Mouse (Mus musculus) ES-E14 (cell line): Measurements from ENCODE around the gene Arv1. TPM values are rescaled to one million over a fixed set of nuclear protein-coding genes. Genes with fewer than 3 reads are reported as not detected.

Experiments used
- DNase-seq: peaks from one replicate; pipeline ENCODE4 v3.0.0-alpha.2; 2013; ENCODE audit warnings: low read depth, low spot score
- H3K27ac ChIP-seq: 2 replicates; pipeline ENCODE4 v1.5.1; 2012; ENCODE audit warnings: low read depth, mild to moderate bottlenecking, low read length, moderate library complexity, mixed read lengths; ENCODE audit not compliant: poor library complexity, insufficient read depth, severe bottlenecking
- H3K36me3 ChIP-seq: 2 replicates; pipeline ENCODE4 v1.6.1; 2012; ENCODE audit warnings: mild to moderate bottlenecking, low read length, moderate library complexity, mixed read lengths; ENCODE audit not compliant: control insufficient read depth, poor library complexity, insufficient read depth, severe bottlenecking
- H3K4me1 ChIP-seq, 2 experiments: fragments of 150-350 bp in 1 of 2; sonication (generic) in 1 of 2; 2 replicates each; pipeline ENCODE4 v1.6.1; 2012; ENCODE audit warnings: low read length in 2 of 2, mild to moderate bottlenecking in 1 of 2, mixed read lengths in 1 of 2; ENCODE audit not compliant: control insufficient read depth in 2 of 2, insufficient read depth in 2 of 2, poor library complexity in 1 of 2
- H3K4me3 ChIP-seq, 2 experiments: fragments of 150-350 bp in 1 of 2; sonication (generic) in 1 of 2; 2 replicates each; pipeline ENCODE4 v1.5.1; 2012; ENCODE audit warnings: low read length in 2 of 2, low read depth in 1 of 2, mild to moderate bottlenecking in 1 of 2, mixed read lengths in 1 of 2; ENCODE audit not compliant: insufficient read depth in 1 of 2, poor library complexity in 1 of 2, severe bottlenecking in 1 of 2
- H3K9ac ChIP-seq: 2 replicates; pipeline ENCODE4 v1.6.1; 2012; ENCODE audit warnings: low read depth, mild to moderate bottlenecking, low read length, mixed read lengths; ENCODE audit not compliant: poor library complexity, insufficient read depth, severe bottlenecking
- H3K9me3 ChIP-seq: fragments of 150-350 bp; sonication (generic); 2 replicates; pipeline ENCODE4 v1.6.1; 2012; ENCODE audit warnings: low read depth, mild to moderate bottlenecking, low read length; ENCODE audit not compliant: control insufficient read depth, insufficient read depth
- CHD2 ChIP-seq: IDR thresholded peaks from 2 replicates; pipeline ENCODE4 v1.6.1; 2014; ENCODE audit warnings: mild to moderate bottlenecking, low read depth, low read length, inconsistent platforms
- HCFC1 ChIP-seq: IDR thresholded peaks from 2 replicates; pipeline ENCODE4 v1.6.1; 2012; ENCODE audit warnings: low read length, inconsistent platforms, borderline replicate concordance; ENCODE audit not compliant: insufficient read depth
- MAFK ChIP-seq: IDR thresholded peaks from 2 replicates; pipeline ENCODE4 v1.6.1; 2014; ENCODE audit warnings: mild to moderate bottlenecking, low read depth, low read length, inconsistent platforms; ENCODE audit not compliant: insufficient read depth
- ZC3H11A ChIP-seq: IDR thresholded peaks from 2 replicates; pipeline ENCODE4 v1.6.1; 2012; ENCODE audit warnings: low read depth, mild to moderate bottlenecking, inconsistent platforms, low read length, borderline replicate concordance
- ZNF384 ChIP-seq: IDR thresholded peaks from 2 replicates; pipeline ENCODE4 v1.6.1; 2012; ENCODE audit warnings: low read depth, low read length, inconsistent platforms
- in situ Hi-C, 2 experiments: fragments of 600-800 bp; cut with MboI; formaldehyde crosslinking; loops; one replicate each; pipeline ENCODE4 v1.15.1; 2025; ENCODE audit warnings: low sequenced_read_pairs in 2 of 2, inconsistent platforms in 1 of 2; ENCODE audit not compliant: unreplicated experiment in 2 of 2
- total RNA-seq: library from RNA; depleted of rRNA; stranded (reverse); fragments of 300-350 nt; gene quantifications from 2 replicates; pipeline ENCODE4 v1.2.3, GENCODE M21; 2012

Arv1 gene
- total RNA-seq, 1 experiment, result 25.1 TPM

- H3K4me1 ChIP-seq, result peaks cover 6 to 10% of the 10 kb centered on the region in 2 experiments; a peak in 3 of 4 replicates
- no peak overlapping the region; a peak in 1 of 4 replicates for H3K4me3 ChIP-seq
- no peak for DNase-seq
- TF ChIP-seq MAFK, result no peak
- no peak for TF ChIP-seq ZNF384
- no peak for TF ChIP-seq ZC3H11A
- no peak for TF ChIP-seq CHD2
- no peak overlapping the region for H3K27ac ChIP-seq
- in situ Hi-C loops, result no loop called here
- H3K9me3 ChIP-seq, result no peaks in the 10 kb centered on the region
- H3K36me3 ChIP-seq, result no peaks in the 10 kb centered on the region; the same call in none of the 2 replicates
- no peak overlapping the region for H3K9ac ChIP-seq
These were observed 1.8 kb upstream of the Arv1 start for GRCm38 (mm10) chr8:124720133-124720532.

- Histone ChIP-seq H3K9me3 (no peaks in the 10 kb centered on the region), H3K27ac (no peak overlapping the region), H3K36me3 (peaks cover 3% of the 10 kb centered on the region), H3K4me1 (peaks cover 6 to 8% of the 10 kb centered on the region in 2 experiments; a peak in 3 of 4 replicates), H3K4me3 (peak overlapping the region; percentile 70 to 91), H3K9ac (peak overlapping the region; percentile 67)
- TF ChIP-seq MAFK (no peak), CHD2 (no peak), HCFC1 (no peak), ZNF384 (no peak), ZC3H11A (no peak)
- in situ Hi-C loops, result no loop called here
- no peak for DNase-seq
These were observed 739 bp upstream of the Arv1 start for GRCm38 (mm10) chr8:124720938-124721861.

- in situ Hi-C loops, result no loop called here
- H3K9ac ChIP-seq, result no peak overlapping the region
- H3K4me1 ChIP-seq, result peaks cover 5% of the 10 kb centered on the region in 2 experiments; a peak in 3 of 4 replicates
- no peak for DNase-seq
- H3K36me3 ChIP-seq, result peaks cover 17% of the 10 kb centered on the region
- H3K4me3 ChIP-seq, result no peak overlapping the region
- no peak for TF ChIP-seq HCFC1
- TF ChIP-seq CHD2, result no peak
- no peak for TF ChIP-seq MAFK
- no peak for TF ChIP-seq ZC3H11A
- TF ChIP-seq ZNF384, result no peak
- H3K9me3 ChIP-seq, result no peaks in the 10 kb centered on the region
- no peak overlapping the region for H3K27ac ChIP-seq
These were observed 2.4 kb downstream of the Arv1 start for GRCm38 (mm10) chr8:124724301-124724700.

GRCm38 (mm10) chr8:124732828-124733227, 10.9 kb downstream of the Arv1 start:
- TF ChIP-seq HCFC1 (no peak), MAFK (no peak), ZC3H11A (no peak), ZNF384 (no peak), CHD2 (no peak)
- peaks cover 42% of the 10 kb centered on the region for H3K36me3 ChIP-seq
- in situ Hi-C loops, result no loop called here

More at GRCm38 (mm10) chr8:124732828-124733227, 10.9 kb downstream of the Arv1 start:
- Histone ChIP-seq H3K4me3 (no peak overlapping the region), H3K9me3 (no peaks in the 10 kb centered on the region), H3K9ac (no peak overlapping the region), H3K4me1 (no peaks in the 10 kb centered on the region), H3K27ac (no peak overlapping the region)
- no peak for DNase-seq
